Mouse (Mus musculus) midbrain, embryonic 10.5 days (tissue): Measurements from ENCODE around the gene Palm2. TPM values are rescaled to one million over a fixed set of nuclear protein-coding genes. Genes with fewer than 3 reads are reported as not detected.

Source experiments
- DNase-seq: peaks from one replicate; pipeline ENCODE4 v3.0.0-alpha.2; 2017; ENCODE audit warnings: low spot score
- H3K27ac ChIP-seq: fragments of 300-500 bp; sonication (generic); replicated peaks from 2 replicates; pipeline ENCODE4 v1.5.1; 2016; ENCODE audit warnings: mild to moderate bottlenecking
- H3K27me3 ChIP-seq: fragments of 300-500 bp; sonication (generic); 2 replicates; pipeline ENCODE4 v1.6.1; 2016; ENCODE audit warnings: low read depth, mild to moderate bottlenecking; ENCODE audit not compliant: poor library complexity, severe bottlenecking
- H3K36me3 ChIP-seq: fragments of 300-500 bp; sonication (generic); 2 replicates; pipeline ENCODE4 v1.6.1; 2016; ENCODE audit warnings: mild to moderate bottlenecking, moderate library complexity
- H3K4me1 ChIP-seq: fragments of 300-500 bp; sonication (generic); 2 replicates; pipeline ENCODE4 v1.6.1; 2016
- H3K4me3 ChIP-seq: fragments of 300-500 bp; sonication (generic); 2 replicates; pipeline ENCODE4 v1.5.1; 2016; ENCODE audit warnings: mild to moderate bottlenecking, moderate library complexity
- H3K9me3 ChIP-seq: fragments of 300-500 bp; sonication (generic); replicated peaks from 2 replicates; pipeline ENCODE4 v1.6.1; 2016; ENCODE audit warnings: mild to moderate bottlenecking
- WGBS: fragments of 180-500 bp; shearing (Covaris S2); methylation state at CpG from one replicate; pipeline ENCODE4 v1.1.7; 2016; 5-methylcytosine and 5-hydroxymethylcytosine counted together
- polyA plus RNA-seq: library from polyadenylated mRNA; unstranded; fragments of >200 nt; fragmentation: Nextera tagmentation; extraction: Ambion mirVana; gene quantifications from 2 replicates; pipeline ENCODE4 v1.2.1, GENCODE M21; 2016

Gene Palm2
- polyA plus RNA-seq, 1 experiment from 2014 or later, result 2.4 TPM

- Histone ChIP-seq H3K36me3 (no peaks in the 10 kb centered on the region), H3K4me3 (no peak overlapping the region), H3K27me3 (no peaks in the 10 kb centered on the region), H3K9me3 (no peaks in the 10 kb centered on the region), H3K4me1 (no peaks in the 10 kb centered on the region), H3K27ac (no peak overlapping the region)
- no peak for DNase-seq
- 90% methylated on average over 6 of the region's 6 CpGs for WGBS
Observed at GRCm38 (mm10) chr4:57585281-57585800, 151.3 kb downstream of the Palm2 start.

DNA sequence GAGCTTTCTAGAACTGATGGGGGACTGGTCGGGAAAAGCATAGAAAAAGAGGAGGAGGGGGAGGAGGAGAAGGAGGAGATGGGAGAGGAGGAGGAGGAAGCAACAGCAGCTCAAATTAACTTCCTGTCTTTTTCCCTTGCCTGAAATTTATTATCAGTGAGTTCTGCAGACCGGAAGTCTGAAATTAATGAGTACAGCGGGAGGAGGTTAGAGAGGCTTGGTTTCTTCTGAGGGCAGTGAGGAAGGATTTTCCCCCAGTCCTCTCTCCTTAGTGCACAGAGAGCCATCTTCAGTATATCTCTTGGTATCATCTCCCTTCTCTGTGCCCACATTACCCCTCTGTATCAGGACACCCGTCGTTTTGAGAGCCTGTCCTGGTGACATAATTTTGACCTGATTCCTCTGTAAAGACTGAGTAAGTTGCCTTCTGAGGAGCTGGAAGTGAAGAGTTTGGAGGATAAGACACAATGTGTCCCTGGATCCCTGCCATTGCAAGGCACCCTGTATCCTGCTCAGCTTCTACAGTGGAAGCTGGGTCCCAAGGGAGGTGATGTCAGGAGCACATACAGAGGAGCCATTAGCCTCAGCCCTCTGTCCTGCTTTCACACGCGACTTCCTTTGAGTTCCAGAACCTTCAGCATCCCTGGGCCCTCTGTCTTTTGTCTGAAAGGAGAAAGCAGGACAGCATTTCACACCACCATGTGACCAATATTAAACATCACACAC is 153.0 kb downstream of the Palm2 start:
- no peaks in the 10 kb centered on the region for H3K36me3 ChIP-seq
- H3K27ac ChIP-seq, result no peak overlapping the region
- H3K4me3 ChIP-seq, result no peak overlapping the region
- H3K4me1 ChIP-seq, result no peaks in the 10 kb centered on the region
- 85% methylated on average over 7 of the region's 7 CpGs for WGBS
- no peaks in the 10 kb centered on the region for H3K27me3 ChIP-seq
- no peak for DNase-seq
- H3K9me3 ChIP-seq, result no peaks in the 10 kb centered on the region

GRCm38 (mm10) chr4:57588356-57588755 is 154.3 kb downstream of the Palm2 start:
- H3K27ac ChIP-seq, result no peak overlapping the region
- H3K27me3 ChIP-seq, result no peaks in the 10 kb centered on the region
- H3K4me3 ChIP-seq, result no peak overlapping the region
- no peaks in the 10 kb centered on the region for H3K9me3 ChIP-seq
- 95% methylated on average over 1 of the region's 1 CpGs for WGBS
- H3K36me3 ChIP-seq, result no peaks in the 10 kb centered on the region
- no peaks in the 10 kb centered on the region for H3K4me1 ChIP-seq
- DNase-seq, result no peak

DNA sequence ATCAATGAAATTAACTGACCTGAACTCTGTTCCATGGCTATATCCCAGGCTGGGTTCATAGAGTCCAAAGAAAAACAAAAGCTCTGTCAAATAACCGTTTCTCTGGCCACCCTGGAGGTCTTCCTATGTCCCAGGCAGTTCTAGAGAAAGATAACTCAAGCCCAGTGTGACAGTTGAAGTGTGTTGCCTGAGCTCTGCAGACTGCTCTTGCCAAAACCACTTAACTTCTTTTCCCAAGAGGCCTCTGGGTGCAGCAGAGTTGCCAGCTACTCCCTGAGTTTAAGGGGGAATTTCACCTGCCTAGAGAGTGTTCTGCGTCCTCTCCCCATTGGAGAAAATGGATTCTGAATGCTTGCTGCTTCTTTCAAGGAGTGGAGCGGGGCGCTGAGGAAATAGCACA is 158.7 kb downstream of the Palm2 start:
- H3K27ac ChIP-seq, result no peak overlapping the region
- H3K9me3 ChIP-seq, result no peaks in the 10 kb centered on the region
- no peaks in the 10 kb centered on the region for H3K27me3 ChIP-seq
- H3K4me3 ChIP-seq, result no peak overlapping the region
- H3K4me1 ChIP-seq, result no peaks in the 10 kb centered on the region
- no peak for DNase-seq
- no peaks in the 10 kb centered on the region for H3K36me3 ChIP-seq
- 87% methylated on average over 4 of the region's 4 CpGs for WGBS

GRCm38 (mm10) chr4:57599946-57600345 is 165.9 kb downstream of the Palm2 start:
- 91% methylated on average over 6 of the region's 6 CpGs for WGBS
- H3K36me3 ChIP-seq, result no peaks in the 10 kb centered on the region
- H3K9me3 ChIP-seq, result no peaks in the 10 kb centered on the region
- no peak for DNase-seq
- H3K27me3 ChIP-seq, result no peaks in the 10 kb centered on the region
- no peak overlapping the region for H3K4me3 ChIP-seq
- no peak overlapping the region for H3K27ac ChIP-seq
- H3K4me1 ChIP-seq, result no peaks in the 10 kb centered on the region

- Histone ChIP-seq H3K36me3 (no peaks in the 10 kb centered on the region), H3K4me3 (no peak overlapping the region), H3K4me1 (no peaks in the 10 kb centered on the region), H3K9me3 (no peaks in the 10 kb centered on the region), H3K27me3 (no peaks in the 10 kb centered on the region), H3K27ac (no peak overlapping the region)
- WGBS, result 93% methylated on average over 11 of the region's 11 CpGs
- no peak for DNase-seq
Observed at GRCm38 (mm10) chr4:57600685-57601457, 166.8 kb downstream of the Palm2 start.

GRCm38 (mm10) chr4:57601458-57601835 is 167.4 kb downstream of the Palm2 start:
- H3K36me3 ChIP-seq, result no peaks in the 10 kb centered on the region
- DNase-seq, result no peak
- H3K4me1 ChIP-seq, result no peaks in the 10 kb centered on the region
- no peaks in the 10 kb centered on the region for H3K27me3 ChIP-seq
- no peaks in the 10 kb centered on the region for H3K9me3 ChIP-seq
- 84% methylated on average over 9 of the region's 9 CpGs for WGBS
- no peak overlapping the region for H3K27ac ChIP-seq
- H3K4me3 ChIP-seq, result no peak overlapping the region

DNA sequence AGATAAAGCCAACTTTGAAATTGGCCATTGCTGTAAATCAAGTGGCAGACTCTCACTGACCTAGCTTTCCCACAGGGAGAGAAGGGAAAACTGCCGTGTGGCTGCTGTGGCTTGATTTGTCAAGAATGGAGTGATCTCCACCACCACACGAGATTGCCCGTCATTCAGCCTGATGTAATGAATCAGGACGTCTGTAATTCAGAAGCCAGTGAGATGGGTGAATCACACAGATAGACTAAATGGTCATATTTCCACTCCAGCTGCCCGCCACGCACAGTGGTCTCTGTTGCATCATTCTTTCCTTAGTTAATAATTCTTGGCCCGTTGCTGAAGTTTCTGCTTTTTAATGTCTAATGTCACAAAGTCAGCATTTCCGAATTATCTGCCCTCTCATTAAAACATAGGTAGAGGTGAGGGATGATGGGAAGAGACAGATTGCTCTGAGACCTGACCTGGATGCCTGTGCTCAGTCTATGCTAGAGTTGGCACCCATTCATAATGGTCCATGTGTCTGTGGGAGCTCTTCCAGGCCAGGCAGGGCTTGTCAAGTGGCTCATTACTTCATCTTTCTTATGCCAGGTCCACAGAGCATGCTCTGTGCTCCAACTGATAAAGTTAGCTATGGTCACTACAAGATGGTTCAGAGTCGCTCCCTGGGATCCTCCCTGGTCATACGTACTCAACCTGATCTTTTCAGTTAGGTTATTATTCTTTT is 168.0 kb downstream of the Palm2 start:
- Histone ChIP-seq H3K4me1 (no peaks in the 10 kb centered on the region), H3K9me3 (no peaks in the 10 kb centered on the region), H3K27me3 (no peaks in the 10 kb centered on the region), H3K36me3 (no peaks in the 10 kb centered on the region), H3K27ac (no peak overlapping the region), H3K4me3 (no peak overlapping the region)
- 92% methylated on average over 10 of the region's 10 CpGs for WGBS
- no peak for DNase-seq

- Histone ChIP-seq H3K27ac (no peak overlapping the region), H3K4me1 (no peaks in the 10 kb centered on the region), H3K27me3 (no peaks in the 10 kb centered on the region), H3K4me3 (no peak overlapping the region), H3K9me3 (no peaks in the 10 kb centered on the region), H3K36me3 (no peaks in the 10 kb centered on the region)
- DNase-seq, result no peak
- WGBS, result 94% methylated on average over 3 of the region's 3 CpGs
Observed at GRCm38 (mm10) chr4:57606258-57606657, 172.2 kb downstream of the Palm2 start.

DNA sequence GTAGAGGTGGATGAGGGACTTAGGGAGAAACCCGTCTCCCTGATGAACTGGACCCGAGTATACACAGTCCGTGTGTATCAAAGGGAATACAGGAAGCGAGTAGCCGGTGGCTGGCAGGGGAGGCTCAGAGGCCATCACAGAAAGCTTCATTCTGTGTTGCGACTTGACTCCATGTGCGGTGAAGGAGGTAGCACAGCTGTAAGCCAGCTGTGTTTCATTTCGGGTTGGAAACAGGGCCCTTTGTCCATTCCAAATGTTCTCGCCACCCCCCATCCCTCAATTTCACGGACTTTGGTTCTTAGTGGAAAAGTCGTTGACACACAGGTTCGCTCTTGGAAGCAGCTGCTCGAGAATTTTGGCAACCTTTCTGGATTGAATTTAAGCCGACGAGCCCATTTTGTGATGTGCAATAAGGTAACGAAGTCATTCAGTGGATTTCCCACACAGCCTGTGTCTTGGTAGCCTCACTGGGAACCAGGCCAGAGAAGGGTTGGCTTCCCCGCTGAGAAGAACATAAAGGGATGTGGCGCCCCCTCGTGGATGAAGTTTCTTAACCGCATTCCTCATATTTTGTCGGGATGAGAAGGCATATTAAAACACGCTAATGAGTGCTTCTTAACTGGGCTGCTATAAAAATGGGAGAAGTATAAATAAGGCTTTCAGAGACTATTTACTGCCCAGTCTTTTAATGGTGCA is 173.3 kb downstream of the Palm2 start:
- H3K27ac ChIP-seq, result no peak overlapping the region
- H3K9me3 ChIP-seq, result no peaks in the 10 kb centered on the region
- peaks cover 7% of the 10 kb centered on the region for H3K4me1 ChIP-seq
- no peak overlapping the region for H3K4me3 ChIP-seq
- H3K36me3 ChIP-seq, result no peaks in the 10 kb centered on the region
- peak; percentile 75 for DNase-seq
- WGBS, result 49% methylated on average over 22 of the region's 22 CpGs
- H3K27me3 ChIP-seq, result no peaks in the 10 kb centered on the region

DNA sequence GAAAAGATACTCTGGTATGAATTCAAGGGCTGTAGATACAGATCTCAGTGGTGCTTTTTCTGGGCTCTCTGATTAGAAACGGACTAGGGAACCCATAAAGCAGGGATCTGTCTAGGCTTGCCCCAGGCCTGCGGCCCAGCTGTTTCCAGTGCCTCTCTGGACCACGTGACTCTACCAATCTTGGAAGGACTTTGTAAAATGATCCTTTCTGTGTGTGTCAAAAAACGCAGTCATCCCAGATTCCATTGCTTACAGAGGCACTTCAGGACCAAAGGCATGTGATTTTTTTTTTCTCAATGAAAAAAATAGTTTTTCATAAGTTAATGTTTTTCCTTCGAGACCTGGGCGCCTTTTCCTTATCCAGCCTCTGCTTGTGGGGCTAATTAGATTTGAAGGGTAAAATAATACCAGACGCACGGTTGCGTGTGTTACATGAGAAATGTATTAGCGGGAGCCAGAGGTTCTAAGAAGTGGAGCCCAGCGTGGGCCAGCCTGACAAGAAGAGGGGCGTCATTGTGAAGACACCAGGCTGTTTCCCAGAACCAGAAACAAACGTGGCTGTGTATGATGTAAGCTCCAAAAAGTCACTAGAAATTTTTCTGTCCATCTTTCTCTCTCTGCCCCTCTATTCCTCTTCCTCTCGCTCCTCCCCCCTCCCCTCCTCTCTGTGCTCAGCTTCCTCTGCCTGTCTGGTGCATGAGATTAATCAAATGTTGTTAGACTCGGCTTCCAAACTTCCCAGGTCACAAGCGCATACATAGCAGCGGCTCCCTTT is 177.4 kb downstream of the Palm2 start:
- DNase-seq, result no peak
- 62% methylated on average over 17 of the region's 17 CpGs for WGBS
- no peak overlapping the region for H3K4me3 ChIP-seq
- H3K27ac ChIP-seq, result no peak overlapping the region
- H3K36me3 ChIP-seq, result no peaks in the 10 kb centered on the region
- H3K4me1 ChIP-seq, result peaks cover 7% of the 10 kb centered on the region
- H3K27me3 ChIP-seq, result no peaks in the 10 kb centered on the region
- no peaks in the 10 kb centered on the region for H3K9me3 ChIP-seq

DNA sequence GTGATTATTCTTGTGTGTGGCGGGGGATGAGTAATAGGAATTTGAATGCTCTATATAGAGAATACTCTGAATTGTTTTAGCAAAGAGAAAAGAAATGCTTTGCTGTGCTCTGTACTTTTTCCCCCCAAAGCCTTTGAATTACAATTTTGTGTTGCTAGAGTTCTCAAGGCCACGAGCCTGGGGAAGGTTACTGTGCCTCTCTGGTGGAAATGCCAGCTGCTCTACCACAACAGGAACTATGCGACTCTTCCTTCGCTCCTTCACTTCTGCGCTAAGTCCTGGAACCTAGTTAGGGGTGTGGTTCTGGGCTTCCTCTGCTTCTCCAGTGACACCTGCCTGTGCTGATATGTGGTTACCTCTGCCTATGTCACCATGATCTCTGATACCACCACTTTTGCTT is 178.7 kb downstream of the Palm2 start:
- H3K4me3 ChIP-seq, result no peak overlapping the region
- H3K36me3 ChIP-seq, result no peaks in the 10 kb centered on the region
- H3K27ac ChIP-seq, result no peak overlapping the region
- no peaks in the 10 kb centered on the region for H3K9me3 ChIP-seq
- 87% methylated on average over 5 of the region's 5 CpGs for WGBS
- DNase-seq, result no peak
- H3K4me1 ChIP-seq, result peaks cover 7% of the 10 kb centered on the region
- no peaks in the 10 kb centered on the region for H3K27me3 ChIP-seq
